Mouse (Mus musculus) right cerebral cortex, postnatal 10 days (tissue): Measurements from ENCODE around the gene Clcn1.
A peak's percentile ranks its signal among the peaks of the same experiment; 100 is the strongest.

ENCODE experiments used
- DNase-seq, 2 experiments: peaks; one replicate each; pipeline ENCODE4 v3.0.0; 2021; ENCODE audit warnings: low spot score in 2 of 2

The Clcn1 gene

DNA sequence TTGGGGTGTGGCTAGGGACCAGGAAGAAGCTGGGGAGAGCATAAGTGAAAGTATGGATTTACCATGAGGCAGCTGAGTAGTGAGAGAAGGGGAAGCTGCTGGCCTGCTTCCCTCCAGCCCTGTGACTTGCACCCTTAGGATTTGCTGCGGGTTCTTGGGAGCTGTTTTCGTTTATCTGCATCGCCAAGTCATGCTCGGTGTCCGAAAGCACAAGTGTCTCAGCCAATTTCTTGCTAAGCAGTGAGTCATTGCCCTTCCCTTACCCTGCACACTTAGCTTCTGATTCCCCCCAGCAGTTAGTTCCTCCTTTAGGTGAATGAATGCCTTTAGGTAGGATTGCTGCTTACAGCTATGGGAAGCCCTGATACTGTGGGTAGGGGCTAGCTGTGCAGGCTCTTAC, 12.9 kb downstream of the Clcn1 start:
- no peak for DNase-seq

DNA sequence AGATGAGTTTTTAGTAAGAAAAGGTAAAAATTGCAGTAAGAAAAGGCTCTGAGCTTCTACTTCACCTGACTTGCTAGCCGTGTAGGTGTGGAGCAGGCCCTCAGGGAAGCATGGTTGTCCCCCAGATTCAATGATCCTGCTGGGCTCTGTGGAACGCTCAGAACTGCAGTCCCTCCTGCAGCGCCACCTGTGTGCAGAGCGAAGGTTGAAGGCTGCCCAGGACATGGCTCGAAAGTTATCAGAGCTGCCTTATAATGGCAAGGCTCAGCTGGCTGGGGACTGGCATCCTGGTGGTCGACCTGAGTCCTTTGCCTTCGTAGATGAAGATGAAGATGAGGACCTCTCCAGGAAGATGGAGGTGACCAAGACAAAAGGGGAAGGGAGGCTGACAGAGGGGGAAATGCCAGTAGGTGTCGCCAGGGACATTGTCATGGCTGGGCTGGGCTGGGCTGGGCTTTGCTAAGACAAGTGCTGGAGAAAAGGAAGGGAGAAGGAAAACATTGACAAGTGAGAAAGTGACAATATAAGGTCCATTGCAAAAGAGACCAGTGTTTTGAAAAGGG, 23.4 kb downstream of the Clcn1 start:
- no peak for DNase-seq

- no peak for DNase-seq
Observed at GRCm38 (mm10) chr6:42310427-42311053, 24.1 kb downstream of the Clcn1 start.

- no peak for DNase-seq
Observed at GRCm38 (mm10) chr6:42318293-42318692, 31.8 kb downstream of the Clcn1 start.

DNA sequence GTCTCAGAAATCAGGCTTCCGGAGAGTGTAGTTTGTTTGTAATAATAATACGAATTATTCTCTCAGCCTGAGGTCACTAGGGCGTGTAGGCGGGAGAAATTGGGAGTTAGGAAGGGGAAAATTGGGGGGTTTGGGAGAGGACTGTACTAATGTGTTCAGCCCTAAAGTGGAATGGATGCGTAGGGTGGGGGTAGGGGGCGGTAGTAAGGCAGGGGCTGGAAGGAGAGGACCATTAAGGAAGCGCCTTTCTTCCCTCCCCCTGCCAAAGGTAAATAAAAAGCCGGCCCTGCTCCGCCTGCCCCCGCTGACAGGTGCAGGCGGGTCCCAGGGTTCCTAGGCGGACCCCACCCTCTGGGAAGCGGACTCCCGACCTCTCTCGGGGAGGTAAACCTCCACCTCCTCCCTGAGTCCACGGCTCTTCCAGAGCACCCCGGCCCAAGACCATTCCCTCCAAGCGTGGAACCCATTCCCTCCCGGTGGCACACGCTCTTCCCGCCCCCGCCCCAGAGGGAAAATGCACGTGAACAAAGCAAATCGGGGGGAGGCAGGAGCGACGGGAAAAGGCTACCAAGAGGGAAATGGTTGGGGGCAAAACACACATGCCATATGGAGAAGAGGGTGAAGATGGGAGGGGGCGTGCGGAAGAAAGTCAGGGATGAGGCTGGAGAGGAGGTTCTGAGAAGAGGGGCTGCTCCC, 37.0 kb downstream of the Clcn1 start:
- DNase-seq, result peak in 1 of 2 experiments; percentile 33

- peak; percentile 56 to 61 for DNase-seq
Observed at GRCm38 (mm10) chr6:42324067-42324481, 37.6 kb downstream of the Clcn1 start.

DNA sequence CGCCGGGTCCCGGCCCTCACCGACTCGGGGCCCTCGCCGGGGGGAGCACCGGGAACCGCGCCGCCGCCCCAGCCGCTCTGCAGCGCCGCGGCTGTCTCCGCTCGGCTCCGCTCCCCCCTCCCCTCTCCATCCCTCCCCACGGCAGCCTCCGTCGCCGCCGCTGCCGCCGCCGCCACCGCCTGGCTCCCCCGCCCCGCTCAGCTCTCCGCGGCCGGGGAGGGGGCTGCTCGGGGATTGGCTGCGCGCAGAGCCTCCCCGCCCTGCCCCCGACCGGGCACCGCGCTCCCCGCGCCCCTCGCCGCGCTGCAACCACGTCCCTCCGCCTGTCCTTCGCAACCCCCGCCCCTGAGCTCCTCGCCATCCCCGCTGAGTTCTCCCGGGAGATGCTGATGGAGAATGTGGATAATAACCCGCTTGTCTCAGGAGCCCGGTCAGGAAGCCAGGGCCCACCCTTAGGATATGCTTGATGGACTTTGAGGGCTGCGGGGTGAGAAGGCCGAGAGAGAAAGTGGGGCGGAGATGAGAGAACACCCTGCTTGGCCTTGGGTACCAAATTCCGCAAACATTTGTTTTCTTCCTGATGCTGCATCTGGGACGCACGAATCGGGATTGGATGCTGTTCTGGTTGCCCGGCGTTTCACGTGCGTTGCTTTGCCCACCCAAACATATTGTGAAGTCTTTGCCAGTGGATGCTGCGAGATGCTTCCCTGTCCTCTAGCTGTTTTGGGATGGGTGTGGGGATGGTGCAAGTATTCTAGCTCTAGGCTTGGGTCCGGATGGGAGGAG, 38.2 kb downstream of the Clcn1 start, which contains the start of gene Fam131b:
Fam131b (minus strand) TSS at position 162 of the 786 bp plus-strand sequence.
- DNase-seq, result peak; percentile 85 to 87

GRCm38 (mm10) chr6:42325268-42325609, 38.8 kb downstream of the Clcn1 start:
- peak; percentile 86 to 87 for DNase-seq

- DNase-seq, result no peak
Observed at GRCm38 (mm10) chr6:42326509-42326908, 40.0 kb downstream of the Clcn1 start.

DNA sequence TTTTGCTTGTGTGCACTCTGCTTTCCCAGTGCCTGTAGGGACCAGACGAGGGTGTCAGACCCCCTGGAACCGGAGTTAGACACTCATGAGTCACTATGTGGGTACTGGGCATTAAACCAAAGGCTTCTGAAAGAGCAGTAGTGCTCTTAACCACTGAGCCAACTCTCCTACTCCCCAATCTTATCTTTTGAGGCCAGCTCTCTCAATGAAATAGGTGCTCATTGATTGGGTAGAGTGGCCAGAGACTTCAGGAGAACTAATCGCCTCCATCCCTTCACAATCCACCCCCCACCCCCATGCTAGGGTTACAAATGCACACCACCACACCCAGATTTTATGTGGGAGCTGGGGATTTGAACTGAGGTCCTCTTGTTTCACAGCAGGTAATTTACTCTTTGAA, 42.3 kb downstream of the Clcn1 start:
- no peak for DNase-seq

DNA sequence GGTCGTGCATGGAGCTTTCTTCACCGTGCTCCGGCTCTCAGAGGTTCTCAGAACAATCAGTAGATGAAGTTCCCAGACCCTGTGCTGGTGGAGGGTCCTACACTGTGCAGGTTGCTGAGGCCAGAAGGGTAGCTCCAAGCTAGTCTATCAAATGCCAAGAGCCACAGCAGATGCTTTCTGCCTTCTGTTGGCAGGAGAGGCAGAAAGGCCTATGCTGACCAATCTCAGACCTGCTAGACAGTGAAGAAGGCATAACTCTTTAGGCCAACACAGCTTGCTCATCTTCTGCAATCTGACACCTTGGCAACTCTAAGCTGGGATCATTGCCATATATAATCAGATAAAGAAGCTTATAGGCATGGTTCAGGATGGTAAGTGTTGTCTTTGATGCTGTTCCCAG, 43.7 kb downstream of the Clcn1 start:
- DNase-seq, result no peak

DNA sequence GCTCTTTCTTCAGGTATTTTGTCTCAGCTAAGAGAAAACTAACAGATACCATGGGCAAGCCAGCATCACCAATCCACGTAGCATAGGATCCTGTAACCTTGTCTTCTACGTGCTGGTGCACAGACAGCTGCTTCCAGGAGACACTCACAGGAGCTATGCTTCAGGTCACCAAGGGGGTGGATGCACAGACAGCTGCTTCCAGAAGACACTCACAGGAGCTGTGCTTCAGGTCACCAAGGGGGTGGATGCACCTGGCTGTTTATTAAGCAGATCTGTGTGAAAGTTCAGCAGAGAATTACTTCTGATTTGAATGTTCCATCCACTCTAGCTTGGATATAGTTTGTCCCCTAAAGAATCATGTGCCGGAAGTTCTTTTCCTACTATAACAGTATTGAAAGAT, 44.5 kb downstream of the Clcn1 start:
- DNase-seq, result no peak

GRCm38 (mm10) chr6:42339189-42339588, 52.7 kb downstream of the Clcn1 start:
- DNase-seq, result no peak

GRCm38 (mm10) chr6:42339981-42340380, 53.5 kb downstream of the Clcn1 start:
- DNase-seq, result peak in 1 of 2 experiments; percentile 26

- DNase-seq, result no peak
Observed at GRCm38 (mm10) chr6:42342171-42342570, 55.7 kb downstream of the Clcn1 start.

- DNase-seq, result peak in 1 of 2 experiments; percentile 32
Observed at GRCm38 (mm10) chr6:42343361-42344120, 57.1 kb downstream of the Clcn1 start.

DNA sequence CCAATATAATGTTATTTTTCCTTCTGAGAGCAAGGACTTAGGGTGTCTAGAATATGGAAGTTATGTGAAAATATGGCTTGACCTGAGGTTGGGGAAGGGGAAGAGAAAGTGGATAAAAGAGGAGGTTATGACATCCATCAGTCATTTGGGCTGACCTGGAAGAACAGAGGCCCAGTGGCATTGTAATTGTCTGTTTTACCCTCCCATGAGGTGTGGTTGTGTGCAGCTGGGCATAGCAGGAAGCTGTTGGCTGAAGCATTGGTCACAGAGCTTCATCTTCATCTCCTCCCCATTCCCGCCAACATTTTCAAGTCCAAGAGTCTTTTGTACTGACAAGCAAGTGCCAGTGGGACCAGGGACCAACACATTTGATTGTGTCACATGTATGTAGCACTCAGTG, 57.8 kb downstream of the Clcn1 start:
- no peak for DNase-seq

DNA sequence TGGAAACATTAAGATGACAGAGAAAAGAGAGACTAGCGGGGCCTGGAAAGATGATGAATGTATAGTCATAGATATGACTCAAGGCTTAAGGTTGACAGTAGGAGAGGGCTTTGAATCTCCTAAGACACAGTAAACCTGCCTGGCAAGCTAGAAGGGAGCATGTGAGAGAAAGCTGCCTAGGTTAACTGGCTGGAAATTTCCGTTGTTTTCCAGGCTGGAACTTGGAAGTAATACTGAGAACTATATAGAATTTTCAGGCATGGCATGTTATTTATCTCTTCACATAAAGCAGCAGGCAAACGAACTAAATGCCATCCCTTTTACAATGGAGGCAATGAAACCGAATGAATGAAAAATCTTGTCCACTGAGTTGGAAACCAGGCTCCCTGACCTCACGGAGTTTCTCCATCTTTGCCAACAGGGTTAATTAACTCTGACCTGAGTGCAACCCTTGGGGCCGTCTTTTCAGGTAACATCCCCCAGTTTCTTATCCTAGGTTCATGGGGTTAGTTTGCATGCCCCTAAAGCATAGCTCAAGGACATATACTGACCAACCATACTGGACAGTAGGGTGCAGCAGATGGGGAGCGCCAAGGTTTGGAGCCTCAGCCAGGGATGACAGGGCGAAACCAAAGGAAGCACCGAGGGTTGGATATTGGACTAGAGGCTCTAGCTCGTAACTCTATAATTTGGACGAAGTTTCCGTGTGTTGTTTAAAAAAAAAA, 62.0 kb downstream of the Clcn1 start:
- DNase-seq, result no peak

- peak; percentile 68 to 80 for DNase-seq
Observed at GRCm38 (mm10) chr6:42349006-42349425, 62.5 kb downstream of the Clcn1 start.

DNA sequence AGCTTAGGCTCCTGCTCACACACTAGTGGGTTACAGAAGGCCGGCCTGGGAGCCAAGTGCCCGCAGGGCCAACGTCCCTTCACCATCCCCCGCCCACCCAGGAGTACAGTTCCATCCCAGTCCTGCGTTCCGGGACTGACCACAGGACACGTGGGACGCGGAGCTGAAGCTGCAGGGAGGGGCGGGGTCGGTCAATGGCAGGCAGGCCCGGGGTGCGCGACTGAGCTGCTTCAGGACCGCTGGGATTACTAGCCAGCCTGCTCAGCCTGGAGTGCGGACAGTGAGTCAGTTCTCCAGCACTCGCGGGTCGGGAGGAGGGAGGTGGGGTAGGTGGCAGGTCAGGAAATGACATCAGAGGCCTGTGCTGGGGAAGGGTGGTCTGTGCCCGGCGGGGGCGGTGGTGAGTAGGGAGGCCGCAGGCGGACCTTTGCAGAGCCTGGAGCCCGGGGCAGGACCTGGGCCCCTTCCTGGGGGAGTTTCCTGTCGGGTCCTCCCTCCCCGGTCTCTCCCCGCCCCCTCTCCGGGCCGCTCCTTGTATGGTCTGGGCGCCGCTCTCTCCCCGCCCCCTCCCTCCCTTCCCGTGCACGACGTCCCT, 63.0 kb downstream of the Clcn1 start, which contains the start of gene Zyx:
Zyx (plus strand) TSS at position 205 of the 595 bp plus-strand sequence.
- peak; percentile 91 to 92 for DNase-seq
